8 mouse cellular contexts compared by ENCODE assay signal in genomic region chr2:26547481-26547880, GRCm38 (mm10). TPM values are rescaled to one million over a fixed set of nuclear protein-coding genes. Genes with fewer than 3 reads are reported as not detected.
DNase-seq lines count a peak whose midpoint lies in the region; ATAC-seq lines count a peak whose summit lies in the region.

No protein-coding gene starts in this region.

- H3K36me3 ChIP-seq in hindbrain, embryonic 12.5 days = no peaks in the 10 kb centered on the region
- no peaks in the 10 kb centered on the region for H3K36me3 ChIP-seq in stomach, embryonic 16.5 days (ENCODE audit: control insufficient read depth, insufficient read depth, low read length)

- DNase-seq in frontal cortex, postnatal 36 days (ENCODE audit: low spot score in 2 of 2) = peak; percentile 23 to 33
- DNase-seq in frontal cortex, postnatal 10 days (ENCODE audit: low spot score in 2 of 2) = no peak
- peak; percentile 49 for DNase-seq in retina, postnatal 1 day
- no peak for DNase-seq in retina, embryonic 14.5 days (ENCODE audit: low spot score)
- DNase-seq in spleen, adult 18-20 months = no peak
- DNase-seq in B cell, adult 2 months = no peak

- H3K4me3 ChIP-seq in hindbrain, embryonic 12.5 days = no peak overlapping the region
- H3K4me3 ChIP-seq in stomach, embryonic 16.5 days (replicated peaks; ENCODE audit: low read length) = no peak overlapping the region

- ATAC-seq in hindbrain, embryonic 12.5 days (ENCODE audit: low FRiP score) = 0 out of 2 replicates have a peak, but pooled peaks have one; percentile 41
- ATAC-seq in stomach, embryonic 16.5 days (ENCODE audit: insufficient read depth, low FRiP score) = peak; percentile 38; the same call in 1 of the 2 replicates

- no peak overlapping the region for H3K4me2 ChIP-seq in hindbrain, embryonic 12.5 days (replicated peaks)
- no peak overlapping the region for H3K4me2 ChIP-seq in stomach, embryonic 16.5 days (ENCODE audit: low read depth, low read length)

- 32% methylated on average over 2 of the region's 2 CpGs for WGBS in hindbrain, embryonic 12.5 days
- 42% methylated on average over 2 of the region's 2 CpGs for WGBS in stomach, embryonic 16.5 days

- H3K27me3 ChIP-seq in hindbrain, embryonic 12.5 days = no peaks in the 10 kb centered on the region; the same call in 1 of the 2 replicates
- H3K27me3 ChIP-seq in stomach, embryonic 16.5 days (ENCODE audit: control insufficient read depth, insufficient read depth, low read length) = no peaks in the 10 kb centered on the region

- no peaks in the 10 kb centered on the region for H3K9me3 ChIP-seq in hindbrain, embryonic 12.5 days (replicated peaks)
- no peaks in the 10 kb centered on the region for H3K9me3 ChIP-seq in stomach, embryonic 16.5 days (replicated peaks; ENCODE audit: control insufficient read depth, low read length)

- peaks cover 23% of the 10 kb centered on the region for H3K4me1 ChIP-seq in hindbrain, embryonic 12.5 days
- H3K4me1 ChIP-seq in stomach, embryonic 16.5 days (ENCODE audit: control insufficient read depth, insufficient read depth, low read length) = peaks cover 22% of the 10 kb centered on the region

- H3K27ac ChIP-seq in hindbrain, embryonic 12.5 days = peak overlapping the region; percentile 35
- peak overlapping the region; percentile 55 for H3K27ac ChIP-seq in stomach, embryonic 16.5 days (ENCODE audit: low read length)

- H3K9ac ChIP-seq in hindbrain, embryonic 12.5 days = no peak overlapping the region; the same call in 1 of the 2 replicates
- no peak overlapping the region for H3K9ac ChIP-seq in stomach, embryonic 16.5 days (ENCODE audit: low read length)

RNA-seq across cellular contexts. Expression of gene Notch1, which starts 31.0 kb away (rescaled TPM):
- 38.0 and 41.0 TPM in 2 replicates for polyA plus RNA-seq in hindbrain, embryonic 12.5 days (2016; fragmentation: Nextera tagmentation; extraction: Ambion mirVana)
- 14.1 and 15.4 TPM in 2 replicates for polyA plus RNA-seq in stomach, embryonic 16.5 days (2015; fragmentation: Nextera tagmentation; extraction: Ambion mirVana)

RNA-seq across cellular contexts. Expression of gene Egfl7, which starts 32.3 kb away (rescaled TPM):
- 61.4 and 72.1 TPM in 2 replicates for polyA plus RNA-seq in hindbrain, embryonic 12.5 days (2016; fragmentation: Nextera tagmentation; extraction: Ambion mirVana)
- polyA plus RNA-seq in stomach, embryonic 16.5 days (2015; fragmentation: Nextera tagmentation; extraction: Ambion mirVana) = 116 and 120 TPM in 2 replicates

RNA-seq across cellular contexts. Expression of gene Gm20532, which starts 39.0 kb away (rescaled TPM):
- not detected in 2 replicates for polyA plus RNA-seq in hindbrain, embryonic 12.5 days (2016; fragmentation: Nextera tagmentation; extraction: Ambion mirVana)
- polyA plus RNA-seq in stomach, embryonic 16.5 days (2015; fragmentation: Nextera tagmentation; extraction: Ambion mirVana) = not detected in 2 replicates

RNA-seq across cellular contexts. Expression of gene Agpat2, which starts 56.7 kb away (rescaled TPM):
- 11.7 and 13.1 TPM in 2 replicates for polyA plus RNA-seq in hindbrain, embryonic 12.5 days (2016; fragmentation: Nextera tagmentation; extraction: Ambion mirVana)
- polyA plus RNA-seq in stomach, embryonic 16.5 days (2015; fragmentation: Nextera tagmentation; extraction: Ambion mirVana) = 66.8 and 72.1 TPM in 2 replicates

Comparison
In these comparisons a context has a peak if more than half of its experiments do, and no peak if none do; other contexts are left out.
1. DNase-seq: peak in frontal cortex, postnatal 36 days (2 of 2) and retina, postnatal 1 day (single experiment); none in frontal cortex, postnatal 10 days (0 of 2), retina, embryonic 14.5 days (single experiment), spleen, adult 18-20 months (0 of 2) and B cell, adult 2 months (0 of 2).